Mouse (Mus musculus) hindbrain, embryonic 10.5 days (tissue): ENCODE data around the gene Cd247. TPM values are rescaled to one million over a fixed set of nuclear protein-coding genes. Genes with fewer than 3 reads are reported as not detected.

ENCODE experiments used
- DNase-seq: peaks from one replicate; pipeline ENCODE4 v3.0.0-alpha.2; 2017; ENCODE audit warnings: low spot score
- H3K27ac ChIP-seq: fragments of 300-500 bp; sonication (generic); 2 replicates; pipeline ENCODE4 v1.5.1; 2016; ENCODE audit warnings: mild to moderate bottlenecking, moderate library complexity
- H3K27me3 ChIP-seq: fragments of 300-500 bp; sonication (generic); 2 replicates; pipeline ENCODE4 v1.6.1; 2016; ENCODE audit warnings: mild to moderate bottlenecking; ENCODE audit not compliant: poor library complexity, insufficient read depth, severe bottlenecking
- H3K36me3 ChIP-seq: fragments of 300-500 bp; sonication (generic); 2 replicates; pipeline ENCODE4 v1.6.1; 2016; ENCODE audit warnings: mild to moderate bottlenecking, moderate library complexity
- H3K4me1 ChIP-seq: fragments of 300-500 bp; sonication (generic); replicated peaks from 2 replicates; pipeline ENCODE4 v1.6.1; 2016; ENCODE audit warnings: mild to moderate bottlenecking
- H3K4me3 ChIP-seq: fragments of 300-500 bp; sonication (generic); 2 replicates; pipeline ENCODE4 v1.5.1; 2016; ENCODE audit warnings: mild to moderate bottlenecking, moderate library complexity
- H3K9me3 ChIP-seq: fragments of 300-500 bp; sonication (generic); 2 replicates; pipeline ENCODE4 v1.6.1; 2016; ENCODE audit warnings: mild to moderate bottlenecking, moderate library complexity
- WGBS: fragments of 180-500 bp; shearing (Covaris S2); methylation state at CpG from one replicate; pipeline ENCODE4 v1.1.7; 2016; 5-methylcytosine and 5-hydroxymethylcytosine counted together
- polyA plus RNA-seq: library from polyadenylated mRNA; unstranded; fragments of >200 nt; fragmentation: Nextera tagmentation; extraction: Ambion mirVana; gene quantifications from 2 replicates; pipeline ENCODE4 v1.2.1, GENCODE M21; 2016

The Cd247 gene
- polyA plus RNA-seq, 1 experiment from 2014 or later = 1.2 TPM

GRCm38 (mm10) chr1:165764571-165764970, 23.9 kb upstream of the Cd247 start:
- H3K4me3 ChIP-seq = peak overlapping the region; percentile 67
- H3K36me3 ChIP-seq = no peaks in the 10 kb centered on the region
- DNase-seq = no peak
- H3K9me3 ChIP-seq = peaks cover 6% of the 10 kb centered on the region; the same call in 1 of the 2 replicates
- WGBS = 53% methylated on average over 9 of the region's 9 CpGs
- no peak overlapping the region for H3K27ac ChIP-seq
- H3K4me1 ChIP-seq = peaks cover 25% of the 10 kb centered on the region
- peaks cover 39% of the 10 kb centered on the region for H3K27me3 ChIP-seq

- no peak for DNase-seq
- no peaks in the 10 kb centered on the region for H3K36me3 ChIP-seq
- peaks cover 25% of the 10 kb centered on the region for H3K4me1 ChIP-seq
- H3K27ac ChIP-seq = no peak overlapping the region
- WGBS = 84% methylated on average over 11 of the region's 11 CpGs
- peaks cover 39% of the 10 kb centered on the region for H3K27me3 ChIP-seq
- H3K9me3 ChIP-seq = peaks cover 6% of the 10 kb centered on the region; the same call in 1 of the 2 replicates
- H3K4me3 ChIP-seq = peak overlapping the region; percentile 67
Observed at GRCm38 (mm10) chr1:165765041-165765440, 23.4 kb upstream of the Cd247 start.

GRCm38 (mm10) chr1:165765651-165766294, 22.7 kb upstream of the Cd247 start:
- no peak overlapping the region for H3K27ac ChIP-seq
- H3K9me3 ChIP-seq = peaks cover 6% of the 10 kb centered on the region; the same call in 1 of the 2 replicates
- H3K4me3 ChIP-seq = peak overlapping the region; percentile 67; the same call in 1 of the 2 replicates
- peaks cover 39% of the 10 kb centered on the region for H3K27me3 ChIP-seq
- DNase-seq = no peak
- WGBS = 81% methylated on average over 17 of the region's 17 CpGs
- peaks cover 25% of the 10 kb centered on the region for H3K4me1 ChIP-seq
- H3K36me3 ChIP-seq = no peaks in the 10 kb centered on the region

- H3K27ac ChIP-seq = no peak overlapping the region
- no peak for DNase-seq
- peaks cover 6% of the 10 kb centered on the region; the same call in 1 of the 2 replicates for H3K9me3 ChIP-seq
- peaks cover 39% of the 10 kb centered on the region for H3K27me3 ChIP-seq
- H3K36me3 ChIP-seq = no peaks in the 10 kb centered on the region
- H3K4me3 ChIP-seq = no peak overlapping the region
- 91% methylated on average over 7 of the region's 7 CpGs for WGBS
- peaks cover 27% of the 10 kb centered on the region for H3K4me1 ChIP-seq
Observed at GRCm38 (mm10) chr1:165766295-165766890, 22.1 kb upstream of the Cd247 start.

GRCm38 (mm10) chr1:165768894-165769512, 19.5 kb upstream of the Cd247 start:
- H3K4me3 ChIP-seq = no peak overlapping the region
- H3K4me1 ChIP-seq = peaks cover 27% of the 10 kb centered on the region
- DNase-seq = no peak
- 73% methylated on average over 9 of the region's 9 CpGs for whole genome bisulfite sequencing
- no peaks in the 10 kb centered on the region for H3K36me3 ChIP-seq
- peaks cover 6% of the 10 kb centered on the region; the same call in 1 of the 2 replicates for H3K9me3 ChIP-seq
- no peak overlapping the region for H3K27ac ChIP-seq
- peaks cover 34% of the 10 kb centered on the region for H3K27me3 ChIP-seq

- Histone ChIP-seq H3K27ac (no peak overlapping the region), H3K27me3 (peaks cover 21% of the 10 kb centered on the region), H3K9me3 (peaks cover 6% of the 10 kb centered on the region; the same call in 1 of the 2 replicates), H3K4me3 (no peak overlapping the region), H3K4me1 (peaks cover 15% of the 10 kb centered on the region), H3K36me3 (no peaks in the 10 kb centered on the region)
- DNase-seq = no peak
- WGBS = 86% methylated on average over 10 of the region's 10 CpGs
Observed at GRCm38 (mm10) chr1:165770181-165770759, 18.2 kb upstream of the Cd247 start.

- peaks cover 17% of the 10 kb centered on the region for H3K4me1 ChIP-seq
- peak; percentile 85 for DNase-seq
- peak overlapping the region; percentile 18 for H3K4me3 ChIP-seq
- H3K36me3 ChIP-seq = no peaks in the 10 kb centered on the region
- peaks cover 19% of the 10 kb centered on the region for H3K27me3 ChIP-seq
- H3K27ac ChIP-seq = no peak overlapping the region
- H3K9me3 ChIP-seq = peaks cover 6% of the 10 kb centered on the region; the same call in 1 of the 2 replicates
- 3% methylated on average over 12 of the region's 12 CpGs for WGBS
Observed at GRCm38 (mm10) chr1:165771491-165771897, 17.0 kb upstream of the Cd247 start.

GRCm38 (mm10) chr1:165771998-165772397, 16.5 kb upstream of the Cd247 start:
- Histone ChIP-seq H3K36me3 (no peaks in the 10 kb centered on the region), H3K4me3 (peak overlapping the region; percentile 18), H3K27me3 (peaks cover 19% of the 10 kb centered on the region), H3K4me1 (peaks cover 22% of the 10 kb centered on the region), H3K9me3 (peaks cover 6% of the 10 kb centered on the region; the same call in 1 of the 2 replicates), H3K27ac (no peak overlapping the region)
- 55% methylated on average over 9 of the region's 9 CpGs for WGBS
- no peak for DNase-seq

- Histone ChIP-seq H3K4me1 (peaks cover 33% of the 10 kb centered on the region), H3K4me3 (no peak overlapping the region), H3K27ac (no peak overlapping the region), H3K36me3 (no peaks in the 10 kb centered on the region), H3K27me3 (peaks cover 16% of the 10 kb centered on the region; the same call in 1 of the 2 replicates), H3K9me3 (no peaks in the 10 kb centered on the region)
- WGBS = 48% methylated on average over 19 of the region's 19 CpGs
- DNase-seq = peak; percentile 64
Observed at GRCm38 (mm10) chr1:165775518-165776294, 12.8 kb upstream of the Cd247 start.

GRCm38 (mm10) chr1:165779954-165780585, 8.4 kb upstream of the Cd247 start:
- Histone ChIP-seq H3K4me3 (peak overlapping the region; percentile 53), H3K36me3 (no peaks in the 10 kb centered on the region), H3K4me1 (peaks cover 26% of the 10 kb centered on the region), H3K27ac (peak overlapping the region; percentile 83), H3K27me3 (peaks cover 39% of the 10 kb centered on the region), H3K9me3 (no peaks in the 10 kb centered on the region)
- WGBS = 3% methylated on average over 13 of the region's 13 CpGs
- DNase-seq = peak; percentile 55

GRCm38 (mm10) chr1:165780586-165781111, 7.8 kb upstream of the Cd247 start:
- H3K27me3 ChIP-seq = peaks cover 39% of the 10 kb centered on the region
- H3K36me3 ChIP-seq = no peaks in the 10 kb centered on the region
- H3K27ac ChIP-seq = peak overlapping the region; percentile 83
- peaks cover 26% of the 10 kb centered on the region for H3K4me1 ChIP-seq
- WGBS = 3% methylated on average over 20 of the region's 20 CpGs
- H3K4me3 ChIP-seq = peak overlapping the region; percentile 53
- H3K9me3 ChIP-seq = no peaks in the 10 kb centered on the region
- peak; percentile 54 for DNase-seq
